Mouse (Mus musculus) urinary bladder, postnatal 0 days (tissue): ENCODE data around the gene Treml2. TPM values are rescaled to one million over a fixed set of nuclear protein-coding genes. Genes with fewer than 3 reads are reported as not detected.

Source experiments
- polyA plus RNA-seq: library from polyadenylated mRNA; unstranded; fragments of >200 nt; fragmentation: Nextera tagmentation; extraction: Ambion mirVana; gene quantifications from 2 replicates; pipeline ENCODE4 v1.2.1, GENCODE M21; 2015

Treml2 gene
- 0.06 and 0.10 TPM in 2 replicates for polyA plus RNA-seq

GRCm38 (mm10) chr17:48299203-48299602 is at the start of gene Treml2:
Gene Treml2 (plus strand): TSS chr17:48299498.

DNA sequence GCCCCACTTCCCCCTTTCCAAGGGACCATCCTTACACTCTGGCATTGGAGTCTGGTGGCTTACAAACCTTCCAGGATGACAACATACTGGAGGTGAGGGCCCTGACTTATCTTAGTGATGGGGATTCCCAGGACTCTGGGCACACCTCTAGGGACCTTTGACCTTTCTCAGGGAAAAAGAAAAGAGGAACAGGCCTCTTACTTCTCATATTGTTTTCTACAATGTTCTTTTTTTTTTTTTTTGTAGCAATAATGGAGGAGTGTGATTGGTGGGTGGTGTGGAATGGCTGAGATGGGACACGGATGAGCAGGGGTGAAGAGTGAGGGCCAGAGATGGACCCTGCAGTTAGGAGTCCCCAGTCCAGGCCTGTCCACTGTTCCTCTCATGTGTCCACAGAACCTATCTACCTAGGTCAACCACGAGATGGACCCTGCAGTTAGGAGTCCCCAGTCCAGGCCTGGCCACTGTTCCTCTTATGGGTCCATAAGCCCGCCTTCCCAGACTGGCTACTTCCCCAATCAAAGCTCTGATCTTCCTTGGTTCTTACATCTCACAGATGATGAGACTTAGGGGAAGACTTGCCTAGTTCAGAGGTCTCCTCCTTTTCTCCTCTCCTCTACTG is 35.4 kb upstream of the Treml2 start, which contains the start of gene Treml4:
TSS of gene Treml4 (plus strand) at position 555 of the 622 bp plus-strand sequence.

DNA sequence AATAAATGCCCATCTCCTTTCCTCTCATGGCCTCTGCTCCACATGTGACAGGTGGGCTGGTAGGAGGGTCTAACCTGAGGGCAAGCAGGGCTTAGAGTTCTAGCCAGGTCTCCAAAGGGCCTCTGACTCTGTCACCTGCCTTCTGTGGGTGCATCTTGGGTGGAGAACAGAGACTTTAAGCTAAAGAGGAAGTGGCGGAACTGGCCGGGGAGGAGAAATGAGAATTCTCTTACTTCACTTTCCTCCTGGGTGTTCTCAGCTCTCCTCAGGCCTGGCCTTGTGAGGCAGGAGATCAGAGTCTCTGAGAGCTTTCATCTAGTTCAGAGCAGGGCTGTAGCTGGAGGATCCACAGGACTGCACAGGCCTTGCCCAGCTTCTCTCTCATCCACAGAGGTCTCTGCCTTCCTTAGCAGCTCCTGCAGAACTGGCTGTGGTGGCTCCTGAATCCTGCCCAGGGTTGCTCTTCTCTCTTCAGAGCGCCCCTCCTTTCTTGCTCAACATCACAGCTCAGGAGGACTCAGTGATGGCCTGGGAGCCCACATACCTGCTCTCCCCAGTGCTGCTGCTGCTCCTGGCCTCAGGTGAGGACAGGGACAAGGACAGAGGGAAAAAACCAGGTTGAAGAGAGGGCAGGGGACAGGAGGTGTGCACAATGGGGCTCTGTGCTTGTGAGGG is 16.7 kb downstream of the Treml2 start, which contains the start of gene B430306N03Rik:
TSS of gene B430306N03Rik (plus strand) at position 237 of the 675 bp plus-strand sequence.

GRCm38 (mm10) chr17:48346231-48346630 is 46.9 kb downstream of the Treml2 start, which contains the start of gene Trem2:
Gene Trem2 (plus strand): TSS chr17:48346401.

GRCm38 (mm10) chr17:48359616-48360015 is 60.3 kb downstream of the Treml2 start, which contains the start of gene Treml1:
Gene Treml1 (plus strand): TSS chr17:48359916.

Other genes with a start within 250 kb of the Treml2 start
- not detected in 2 replicates for gene 1700067P10Rik, start 210.2 kb upstream of the Treml2 start, polyA plus RNA-seq
- 0.08 TPM in 1 of 2 replicates, not detected in the other for gene 9830107B12Rik, start 153.2 kb upstream of the Treml2 start, polyA plus RNA-seq
- 0.48 and 3.5 TPM in 2 replicates for gene A530064D06Rik, start 132.2 kb upstream of the Treml2 start, polyA plus RNA-seq
- gene Trem1, start 66.7 kb upstream of the Treml2 start, polyA plus RNA-seq, result 0.49 and 6.2 TPM in 2 replicates
- 0.17 and 1.5 TPM in 2 replicates for gene Trem3, start 51.7 kb upstream of the Treml2 start, polyA plus RNA-seq
- 0.18 TPM in 1 of 2 replicates, not detected in the other for gene Treml4, start 35.2 kb upstream of the Treml2 start, polyA plus RNA-seq
- gene B430306N03Rik, start 16.6 kb downstream of the Treml2 start, polyA plus RNA-seq, result 0.40 and 1.8 TPM in 2 replicates
- gene Trem2, start 46.9 kb downstream of the Treml2 start, polyA plus RNA-seq, result 4.4 and 8.9 TPM in 2 replicates
- 0.34 and 2.5 TPM in 2 replicates for gene Treml1, start 60.4 kb downstream of the Treml2 start, polyA plus RNA-seq
- gene Nfya, start 110.4 kb downstream of the Treml2 start, polyA plus RNA-seq, result 3.5 and 5.3 TPM in 2 replicates
- 31.9 and 33.2 TPM in 2 replicates for gene Oard1, start 110.5 kb downstream of the Treml2 start, polyA plus RNA-seq
- 3.4 and 4.5 TPM in 2 replicates for gene Apobec2, start 133.4 kb downstream of the Treml2 start, polyA plus RNA-seq
- 0.31 and 2.8 TPM in 2 replicates for gene Tspo2, start 152.0 kb downstream of the Treml2 start, polyA plus RNA-seq
- gene Unc5cl, start 155.4 kb downstream of the Treml2 start, polyA plus RNA-seq, result 0.07 TPM in 1 of 2 replicates, not detected in the other